Mouse (Mus musculus) liver, adult 2 months (tissue): ENCODE results near the gene Tead2. TPM values are rescaled to one million over a fixed set of nuclear protein-coding genes. Genes with fewer than 3 reads are reported as not detected.
A peak's percentile ranks its signal among the peaks of the same experiment; 100 is the strongest.

Source experiments
- DNase-seq: peaks from one replicate; pipeline ENCODE4 v3.0.0-alpha.2; 2011; ENCODE audit warnings: low read depth, low spot score; ENCODE audit errors: extremely low read depth
- H3K27ac ChIP-seq: fragments of 200-500 bp; replicated peaks from 2 replicates; pipeline ENCODE4 v1.5.1; 2012; ENCODE audit warnings: low read depth, mild to moderate bottlenecking, control low read depth, inconsistent platforms, low read length; ENCODE audit not compliant: insufficient read depth
- H3K27me3 ChIP-seq: fragments of 200-500 bp; 2 replicates; pipeline ENCODE4 v1.6.1; 2012; ENCODE audit warnings: mild to moderate bottlenecking, moderate library complexity, low read length, inconsistent platforms; ENCODE audit not compliant: control insufficient read depth, insufficient read depth
- H3K36me3 ChIP-seq: fragments of 200-500 bp; 2 replicates; pipeline ENCODE4 v1.6.1; 2012; ENCODE audit warnings: low read length, inconsistent platforms; ENCODE audit not compliant: control insufficient read depth, insufficient read depth
- H3K4me1 ChIP-seq: fragments of 200-500 bp; 2 replicates; pipeline ENCODE4 v1.6.1; 2011; ENCODE audit warnings: low read length; ENCODE audit not compliant: control insufficient read depth, insufficient read depth
- H3K4me3 ChIP-seq: fragments of 200-500 bp; 2 replicates; pipeline ENCODE4 v1.5.1; 2011; ENCODE audit warnings: low read depth, mild to moderate bottlenecking, control low read depth, low read length, moderate library complexity; ENCODE audit not compliant: insufficient read depth
- H3K79me2 ChIP-seq: fragments of 200-500 bp; 2 replicates; pipeline ENCODE4 v1.6.1; 2012; ENCODE audit warnings: inconsistent platforms, mild to moderate bottlenecking, low read length, moderate library complexity; ENCODE audit not compliant: control insufficient read depth, insufficient read depth
- H3K9ac ChIP-seq: fragments of 200-500 bp; 2 replicates; pipeline ENCODE4 v1.6.1; 2012; ENCODE audit warnings: low read depth, mild to moderate bottlenecking, control low read depth, inconsistent platforms, low read length
- CTCF ChIP-seq: fragments of 200-500 bp; IDR thresholded peaks from 2 replicates; pipeline ENCODE4 v1.5.1; 2011; ENCODE audit warnings: low read depth, low read length, control low read depth
- POLR2A ChIP-seq: fragments of 200-500 bp; IDR thresholded peaks from 2 replicates; pipeline ENCODE4 v1.6.1; 2011; ENCODE audit warnings: low read length, control low read depth; ENCODE audit not compliant: insufficient read depth; ENCODE audit errors: extremely low read depth
- WGBS: fragments of 180-500 bp; shearing (Covaris S2); methylation state at CpG from one replicate; pipeline ENCODE4 v1.1.7; 2018; 5-methylcytosine and 5-hydroxymethylcytosine counted together
- polyA plus RNA-seq: library from polyadenylated mRNA; depleted of rRNA; stranded (reverse); fragments of >200 nt; gene quantifications from 2 replicates; pipeline ENCODE4 v1.2.3, GENCODE M21; 2012
- total RNA-seq: library from RNA; depleted of rRNA; stranded (reverse); fragments of >200 nt; gene quantifications from 2 replicates; pipeline ENCODE4 v1.2.3, GENCODE M21; 2014

The Tead2 gene
- total and polyA plus RNA-seq, 2 experiments = 1.5 to 2.9 TPM

DNA sequence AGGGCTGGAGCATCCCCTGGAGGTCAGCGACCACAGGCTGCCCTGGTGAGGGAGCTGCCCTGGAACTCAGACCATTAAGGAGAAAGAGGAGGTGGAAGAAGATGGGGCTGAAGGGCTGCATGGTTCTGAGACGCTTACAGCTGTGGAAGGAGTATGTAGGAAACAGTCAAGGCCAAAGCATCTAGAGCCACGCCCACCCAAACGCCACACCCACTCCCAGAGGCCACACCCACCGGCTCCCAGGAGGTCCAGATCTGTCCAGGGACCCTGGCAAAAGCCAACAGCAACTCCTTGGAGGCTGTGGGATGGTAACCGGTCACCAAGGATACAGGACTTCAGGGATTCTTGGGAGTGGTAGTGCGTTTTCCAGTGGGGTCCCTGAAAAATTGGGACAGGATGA lies 37.0 kb upstream of the Tead2 start:
- H3K9ac ChIP-seq = no peak overlapping the region
- no peaks in the 10 kb centered on the region for H3K36me3 ChIP-seq
- DNase-seq = no peak
- no peak overlapping the region for H3K4me3 ChIP-seq
- H3K27me3 ChIP-seq = peaks cover 41% of the 10 kb centered on the region
- H3K4me1 ChIP-seq = peaks cover 5% of the 10 kb centered on the region; the same call in 1 of the 2 replicates
- no peaks in the 10 kb centered on the region for H3K79me2 ChIP-seq
- no peak overlapping the region for H3K27ac ChIP-seq
- WGBS = 27% methylated on average over 7 of the region's 7 CpGs
- no peak for TF ChIP-seq CTCF
- no peak for TF ChIP-seq POLR2A

- 29% methylated on average over 7 of the region's 7 CpGs for WGBS
- Histone ChIP-seq H3K27ac (no peak within 1 kb of the TSS), H3K4me3 (no peak within 1 kb of the TSS), H3K36me3 (no peaks in the 10 kb centered on the region), H3K9ac (no peak within 1 kb of the TSS), H3K27me3 (peaks cover 44% of the 10 kb centered on the region), H3K79me2 (no peaks in the 10 kb centered on the region), H3K4me1 (peaks cover 5% of the 10 kb centered on the region; the same call in 1 of the 2 replicates)
- no peak for DNase-seq
- no peak for TF ChIP-seq POLR2A
- TF ChIP-seq CTCF = no peak
Measured at GRCm38 (mm10) chr7:45179469-45179868, 36.1 kb upstream of the Tead2 start, which contains the start of gene Gfy. Gene Gfy (minus strand): TSS chr7:45179569.

GRCm38 (mm10) chr7:45180896-45181477 lies 34.6 kb upstream of the Tead2 start, which contains the start of gene Pth2:
Gene Pth2 (plus strand): TSS chr7:45180995.
- Histone ChIP-seq H3K4me3 (no peak within 1 kb of the TSS), H3K9ac (no peak within 1 kb of the TSS), H3K27me3 (peaks cover 37% of the 10 kb centered on the region), H3K27ac (no peak within 1 kb of the TSS), H3K4me1 (peaks cover 5% of the 10 kb centered on the region; the same call in 1 of the 2 replicates), H3K36me3 (no peaks in the 10 kb centered on the region), H3K79me2 (no peaks in the 10 kb centered on the region)
- TF ChIP-seq POLR2A (no peak), CTCF (no peak)
- WGBS = 34% methylated on average over 20 of the region's 20 CpGs
- no peak for DNase-seq

- Histone ChIP-seq H3K4me1 (peaks cover 5% of the 10 kb centered on the region; the same call in 1 of the 2 replicates), H3K27ac (no peak overlapping the region), H3K27me3 (peaks cover 31% of the 10 kb centered on the region), H3K36me3 (no peaks in the 10 kb centered on the region), H3K4me3 (no peak overlapping the region), H3K79me2 (no peaks in the 10 kb centered on the region), H3K9ac (no peak overlapping the region)
- no peak for TF ChIP-seq CTCF
- no peak for TF ChIP-seq POLR2A
- DNase-seq = no peak
- WGBS = 7% methylated on average over 35 of the region's 35 CpGs
Measured at GRCm38 (mm10) chr7:45181540-45181939, 34.0 kb upstream of the Tead2 start.

DNA sequence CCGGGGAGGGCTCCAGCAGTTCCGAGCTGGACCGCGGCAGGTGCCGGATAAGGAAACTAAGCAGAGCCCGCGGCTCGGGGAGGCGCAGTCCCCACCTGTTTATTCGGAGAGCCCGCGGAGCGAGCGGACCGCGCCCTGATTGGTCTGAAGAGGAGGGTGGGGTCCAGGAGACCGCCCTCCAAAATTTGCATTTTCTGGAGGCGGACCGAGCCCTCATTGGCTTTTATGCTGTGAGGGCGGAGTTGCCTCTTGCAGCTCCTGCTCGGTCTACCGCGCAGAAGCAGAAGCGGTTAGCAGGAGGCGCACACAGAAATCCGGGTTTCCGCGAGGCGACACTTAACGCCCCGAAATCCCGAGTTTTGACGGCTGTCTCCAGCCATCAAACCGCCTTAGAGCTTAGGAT lies 33.4 kb upstream of the Tead2 start:
- TF ChIP-seq POLR2A (no peak), CTCF (no peak)
- no peaks in the 10 kb centered on the region for H3K36me3 ChIP-seq
- peak; percentile 79 for DNase-seq
- peak overlapping the region; percentile 26; the same call in 1 of the 2 replicates for H3K4me3 ChIP-seq
- H3K4me1 ChIP-seq = peaks cover 5% of the 10 kb centered on the region; the same call in 1 of the 2 replicates
- WGBS = under 1% methylated on average over 34 of the region's 34 CpGs
- H3K9ac ChIP-seq = no peak overlapping the region; the same call in 1 of the 2 replicates
- no peak overlapping the region for H3K27ac ChIP-seq
- H3K27me3 ChIP-seq = peaks cover 27% of the 10 kb centered on the region
- H3K79me2 ChIP-seq = no peaks in the 10 kb centered on the region

GRCm38 (mm10) chr7:45182606-45183005 lies 32.9 kb upstream of the Tead2 start:
- WGBS = 12% methylated on average over 11 of the region's 11 CpGs
- H3K9ac ChIP-seq = no peak overlapping the region; the same call in 1 of the 2 replicates
- H3K27ac ChIP-seq = no peak overlapping the region
- DNase-seq = no peak
- no peaks in the 10 kb centered on the region for H3K36me3 ChIP-seq
- TF ChIP-seq POLR2A (no peak), CTCF (no peak)
- H3K4me3 ChIP-seq = no peak overlapping the region
- H3K4me1 ChIP-seq = peaks cover 5% of the 10 kb centered on the region; the same call in 1 of the 2 replicates
- peaks cover 23% of the 10 kb centered on the region for H3K27me3 ChIP-seq
- H3K79me2 ChIP-seq = no peaks in the 10 kb centered on the region
